Mouse (Mus musculus): ENCODE measurements around the gene Stk38. TPM values are rescaled to one million over a fixed set of nuclear protein-coding genes. Genes with fewer than 3 reads are reported as not detected.

The Stk38 gene
- total and polyA plus RNA-seq, 3 experiments = 29.0 to 56.4 (median 56.0) TPM

DNA sequence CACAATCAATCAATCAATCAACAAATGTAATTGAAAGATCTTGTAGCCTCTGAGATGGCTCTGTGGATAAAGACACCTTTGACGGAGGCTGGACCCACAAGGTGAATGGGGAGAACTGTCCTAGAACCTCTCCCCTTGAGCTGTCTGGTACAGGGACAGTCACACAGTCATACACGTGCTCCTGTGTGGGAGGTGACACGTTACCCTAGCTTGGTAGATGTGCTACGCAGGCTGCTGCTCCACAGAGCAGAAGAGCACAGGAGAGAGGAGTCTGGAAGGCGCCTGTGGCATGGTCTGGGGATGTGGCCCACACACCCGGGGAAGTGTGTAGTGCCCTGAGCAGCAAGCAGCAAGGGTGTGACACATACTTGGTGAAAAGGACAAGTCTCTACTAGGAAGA, 46.6 kb upstream of the Stk38 start:
- Histone ChIP-seq H3K4me2 (ENCODE audit: insufficient read depth, low read depth, poor library complexity, severe bottlenecking) (no peak overlapping the region), H3K79me2 (replicated peaks; ENCODE audit: control insufficient read depth, extremely low read depth, insufficient read depth, poor library complexity, severe bottlenecking) (no peaks in the 10 kb centered on the region), H3K9me3 (replicated peaks; ENCODE audit: low read length) (no peaks in the 10 kb centered on the region), H3K9ac (ENCODE audit: insufficient read depth, low read depth) (no peak overlapping the region), H3K27me3 (replicated peaks) (no peaks in the 10 kb centered on the region), H3K36me3 (replicated peaks in 1 of 2; ENCODE audit: control insufficient read depth in 1 of 2, insufficient read depth in 1 of 2, low read length in 1 of 2) (peaks cover 0 to 57% of the 10 kb centered on the region in 2 experiments), H3K27ac (ENCODE audit: insufficient read depth, low read depth) (no peak overlapping the region), H3K4me3 (replicated peaks in 1 of 3; ENCODE audit: low read depth in 2 of 3, low read length in 2 of 3, poor library complexity in 1 of 3) (no peak overlapping the region), H3K4me1 (ENCODE audit: control insufficient read depth in 1 of 2, insufficient read depth in 2 of 2) (peaks cover 2 to 24% of the 10 kb centered on the region in 2 experiments)
- TF ChIP-seq IRF4 (IDR thresholded peaks at IDR 0.05; ENCODE audit: low read depth, low read length) (no peak), NELFE (IDR thresholded peaks at IDR 0.05; ENCODE audit: low read depth, low read length) (no peak), ZKSCAN1 (IDR thresholded peaks at IDR 0.05; ENCODE audit: borderline replicate concordance, low read depth, low read length) (no peak), SIN3A (IDR thresholded peaks at IDR 0.05; ENCODE audit: low read length) (no peak), GABPA (IDR thresholded peaks at IDR 0.05; ENCODE audit: insufficient replicate concordance, low read depth, low read length) (no peak)
- dilution Hi-C loops (cut with MboI; ENCODE audit: extremely low pct_ligation_motif_present, extremely low pct_unique_long_range_greater_than_20kb, low sequenced_read_pairs) (no loop called here), in situ Hi-C loops (cut with MboI; ENCODE audit: low pct_ligation_motif_present, low pct_unique_long_range_greater_than_20kb, low sequenced_read_pairs) (no loop called here)
- DNase-seq (ENCODE audit: extremely low read depth) = no peak

DNA sequence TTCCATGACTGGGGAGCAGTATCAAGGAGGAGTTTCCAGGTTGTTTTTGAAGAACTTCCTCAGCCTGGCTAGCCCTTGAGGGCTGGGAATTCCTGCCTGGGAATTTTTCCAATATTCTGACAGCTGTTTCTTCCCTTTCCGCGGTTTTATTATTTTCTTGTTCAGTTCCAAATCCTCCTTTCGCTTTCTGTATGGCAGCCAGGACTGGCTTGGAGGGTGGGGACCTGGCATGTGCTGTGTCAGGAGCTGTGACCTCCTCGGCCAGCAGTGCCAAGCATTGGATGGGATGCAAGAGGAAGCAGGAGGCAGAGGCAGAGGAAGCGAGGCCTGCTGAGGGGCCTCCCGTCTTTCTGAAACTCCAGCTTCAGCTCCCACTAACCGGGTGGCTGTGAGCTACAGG, 46.0 kb upstream of the Stk38 start:
- no peaks in the 10 kb centered on the region for H3K27me3 ChIP-seq (replicated peaks)
- no peak overlapping the region for H3K27ac ChIP-seq (ENCODE audit: insufficient read depth, low read depth)
- no peak overlapping the region for H3K4me3 ChIP-seq (replicated peaks in 1 of 3; ENCODE audit: low read depth in 2 of 3, low read length in 2 of 3, poor library complexity in 1 of 3)
- TF ChIP-seq MAFK (IDR thresholded peaks at IDR 0.05; ENCODE audit: insufficient replicate concordance, low read length) (no peak), MYC (IDR thresholded peaks at IDR 0.05; ENCODE audit: low read depth, low read length) (no peak), TBP (conservative IDR thresholded peaks at IDR 0.05; ENCODE audit: low read depth, low read length) (no peak), E2F4 (IDR thresholded peaks at IDR 0.05; ENCODE audit: insufficient replicate concordance, low read depth, low read length) (no peak), BHLHE40 (IDR thresholded peaks at IDR 0.05; ENCODE audit: low read depth, low read length) (no peak), SIN3A (IDR thresholded peaks at IDR 0.05; ENCODE audit: low read length) (no peak), ETS1 (conservative IDR thresholded peaks at IDR 0.05; ENCODE audit: low read depth, low read length) (no peak)
- no peaks in the 10 kb centered on the region for H3K79me2 ChIP-seq (replicated peaks; ENCODE audit: control insufficient read depth, extremely low read depth, insufficient read depth, poor library complexity, severe bottlenecking)
- H3K9me3 ChIP-seq (replicated peaks; ENCODE audit: low read length) = no peaks in the 10 kb centered on the region
- DNase-seq (ENCODE audit: extremely low read depth) = no peak
- dilution Hi-C loops (cut with MboI; ENCODE audit: extremely low pct_ligation_motif_present, extremely low pct_unique_long_range_greater_than_20kb, low sequenced_read_pairs) = no loop called here
- in situ Hi-C loops (cut with MboI; ENCODE audit: low pct_ligation_motif_present, low pct_unique_long_range_greater_than_20kb, low sequenced_read_pairs) = no loop called here
- H3K4me1 ChIP-seq (ENCODE audit: control insufficient read depth in 1 of 2, insufficient read depth in 2 of 2) = peaks cover 2 to 26% of the 10 kb centered on the region in 2 experiments
- no peak overlapping the region for H3K4me2 ChIP-seq (ENCODE audit: insufficient read depth, low read depth, poor library complexity, severe bottlenecking)
- no peak overlapping the region for H3K9ac ChIP-seq (ENCODE audit: insufficient read depth, low read depth)
- H3K36me3 ChIP-seq (replicated peaks in 1 of 2; ENCODE audit: control insufficient read depth in 1 of 2, insufficient read depth in 1 of 2, low read length in 1 of 2) = peaks cover 0 to 55% of the 10 kb centered on the region in 2 experiments

DNA sequence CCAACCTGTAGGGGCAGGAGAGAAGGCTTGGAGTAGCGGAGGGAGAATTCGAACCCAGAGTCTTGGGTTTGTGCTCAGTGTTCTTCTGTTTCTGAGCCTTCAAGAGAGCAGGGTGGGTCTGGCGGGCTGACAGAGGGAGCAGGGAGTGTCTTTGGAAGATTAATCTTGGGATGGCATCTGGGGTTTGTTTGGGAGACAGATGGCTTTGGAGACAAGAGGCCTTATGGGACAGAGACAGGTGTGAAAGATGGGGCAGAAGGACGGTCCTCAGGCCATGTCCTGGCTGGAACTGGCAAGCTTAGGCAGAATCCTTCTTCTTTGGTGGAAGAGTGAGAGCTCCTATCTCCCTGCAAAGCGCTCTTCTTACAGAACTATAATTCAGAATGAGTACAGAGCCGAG, 45.3 kb upstream of the Stk38 start:
- Histone ChIP-seq H3K4me3 (replicated peaks in 1 of 3; ENCODE audit: low read depth in 2 of 3, low read length in 2 of 3, poor library complexity in 1 of 3) (no peak overlapping the region), H3K9me3 (replicated peaks; ENCODE audit: low read length) (no peaks in the 10 kb centered on the region), H3K4me2 (ENCODE audit: insufficient read depth, low read depth, poor library complexity, severe bottlenecking) (no peak overlapping the region), H3K27ac (ENCODE audit: insufficient read depth, low read depth) (no peak overlapping the region), H3K4me1 (ENCODE audit: control insufficient read depth in 1 of 2, insufficient read depth in 2 of 2) (peaks cover 2 to 29% of the 10 kb centered on the region in 2 experiments), H3K9ac (ENCODE audit: insufficient read depth, low read depth) (no peak overlapping the region), H3K79me2 (replicated peaks; ENCODE audit: control insufficient read depth, extremely low read depth, insufficient read depth, poor library complexity, severe bottlenecking) (no peaks in the 10 kb centered on the region), H3K27me3 (replicated peaks) (no peaks in the 10 kb centered on the region), H3K36me3 (replicated peaks in 1 of 2; ENCODE audit: control insufficient read depth in 1 of 2, insufficient read depth in 1 of 2, low read length in 1 of 2) (peaks cover 1 to 52% of the 10 kb centered on the region in 2 experiments)
- DNase-seq (ENCODE audit: extremely low read depth) = no peak
- TF ChIP-seq EP300 (IDR thresholded peaks at IDR 0.05; ENCODE audit: low read length) = no peak
- TF ChIP-seq IRF4 (IDR thresholded peaks at IDR 0.05; ENCODE audit: low read depth, low read length) = no peak
- TF ChIP-seq TBP (conservative IDR thresholded peaks at IDR 0.05; ENCODE audit: low read depth, low read length) = no peak
- no peak for TF ChIP-seq JUND (conservative IDR thresholded peaks at IDR 0.05; ENCODE audit: low read depth, low read length)
- no peak for TF ChIP-seq POLR2AphosphoS2 (IDR thresholded peaks at IDR 0.05; ENCODE audit: low read depth, low read length)
- no peak for TF ChIP-seq ETS1 (conservative IDR thresholded peaks at IDR 0.05; ENCODE audit: low read depth, low read length)
- no peak for TF ChIP-seq MAFK (IDR thresholded peaks at IDR 0.05; ENCODE audit: insufficient replicate concordance, low read length)
- TF ChIP-seq ZKSCAN1 (IDR thresholded peaks at IDR 0.05; ENCODE audit: borderline replicate concordance, low read depth, low read length) = no peak
- no peak for TF ChIP-seq JUN (IDR thresholded peaks at IDR 0.05; ENCODE audit: insufficient read depth, low read depth, low read length)
- TF ChIP-seq BHLHE40 (IDR thresholded peaks at IDR 0.05; ENCODE audit: low read depth, low read length) = no peak
- dilution Hi-C loops (cut with MboI; ENCODE audit: extremely low pct_ligation_motif_present, extremely low pct_unique_long_range_greater_than_20kb, low sequenced_read_pairs) (no loop called here), in situ Hi-C loops (cut with MboI; ENCODE audit: low pct_ligation_motif_present, low pct_unique_long_range_greater_than_20kb, low sequenced_read_pairs) (no loop called here)

Data from CH12.LX (cell line).